ENCODE assay signal across 11 mouse cellular contexts in genomic region chr12:86949501-86949900, GRCm38 (mm10). TPM values are rescaled to one million over a fixed set of nuclear protein-coding genes. Genes with fewer than 3 reads are reported as not detected.
DNase-seq lines count a peak whose midpoint lies in the region; ATAC-seq and TF ChIP-seq lines count a peak whose summit lies in the region.
"Had no signal": no experiment of that assay in that cellular context is flagged by ENCODE, and none has a peak within 500 bp of the region (broad histone marks: within the 10 kb centered on the region; RNA-seq: fewer than 3 reads in every experiment).

No protein-coding gene starts in this region.

- no peaks in the 10 kb centered on the region for H3K9me3 ChIP-seq in megakaryocyte, embryonic 14.5 days

- ATAC-seq in erythroid progenitor cell, adult 5-6 weeks (replicated peaks; ENCODE audit: low FRiP score, poor library complexity, severe bottlenecking), result no peak

- H3K4me3 ChIP-seq in bone marrow, adult 2 months (replicated peaks; ENCODE audit: control insufficient read depth, low read depth, low read length), result no peak overlapping the region
- peak overlapping the region; percentile 56 for H3K4me3 ChIP-seq in megakaryocyte, embryonic 14.5 days (replicated peaks)

- peak; percentile 32 to 33 for DNase-seq in heart, adult 18-20 months
- DNase-seq in heart, adult 9 months (ENCODE audit: low spot score in 2 of 2), result no peak
- DNase-seq in A20 (ENCODE audit: low read depth, low spot score), result peak; percentile 81
- DNase-seq in kidney, postnatal 4 days, result no peak
- no peak for DNase-seq in gastrocnemius, postnatal 4 days (ENCODE audit: low spot score in 2 of 2)
- DNase-seq: gastrocnemius, postnatal 10 days; left cerebral cortex, postnatal 4 days had no signal

- no peak for TF ChIP-seq CTCF in bone marrow, adult 2 months (IDR thresholded peaks at IDR 0.05; ENCODE audit: control insufficient read depth, insufficient read depth, low read length)

- peaks cover 37% of the 10 kb centered on the region for H3K36me3 ChIP-seq in megakaryocyte, embryonic 14.5 days (replicated peaks; ENCODE audit: low read length)

- peak overlapping the region; percentile 6; the same call in 1 of the 2 replicates for H3K27ac ChIP-seq in bone marrow, adult 2 months (ENCODE audit: control insufficient read depth, insufficient read depth, low read depth, low read length, poor library complexity)
- H3K27ac ChIP-seq: stomach, postnatal 0 days had no signal

- H3K27me3 ChIP-seq in megakaryocyte, embryonic 14.5 days (replicated peaks), result no peaks in the 10 kb centered on the region

- TF ChIP-seq POLR2A in bone marrow, adult 2 months (IDR thresholded peaks at IDR 0.05; ENCODE audit: borderline replicate concordance, control insufficient read depth, low read depth, low read length), result no peak

- 13% methylated on average over 9 of the region's 9 CpGs for WGBS in bone marrow, adult 2 months

- peaks cover 6% of the 10 kb centered on the region for H3K4me1 ChIP-seq in bone marrow, adult 2 months (ENCODE audit: control insufficient read depth, insufficient read depth, low read length)
- peaks cover 52% of the 10 kb centered on the region for H3K4me1 ChIP-seq in megakaryocyte, embryonic 14.5 days

RNA-seq across cellular contexts. Expression of gene Cipc, which starts 2.7 kb away (rescaled TPM):
- 10 to 100 TPM; 37.1 to 40.8 TPM for total RNA-seq in heart, adult 18-20 months (2021)
- polyA plus RNA-seq in bone marrow, adult 2 months (2011; ENCODE audit: insufficient read depth, insufficient read length, low replicate concordance, missing spikeins), result 5.5 and 5.9 TPM in 2 replicates
- polyA plus RNA-seq in megakaryocyte, embryonic 14.5 days (2012; ENCODE audit: insufficient read depth, low replicate concordance), result 4.8 and 6.4 TPM in 2 replicates
- 8.6 and 9.2 TPM in 2 replicates for total RNA-seq in erythroid progenitor cell, adult 5-6 weeks (2015; ENCODE audit: low replicate concordance)
- 5.8 and 16.4 TPM in 2 replicates for total RNA-seq in erythroid progenitor cell, adult 5-6 weeks (2017; ENCODE audit: low replicate concordance)
- 10 to 100 TPM; 21.5 to 31.1 TPM for total RNA-seq in gastrocnemius, postnatal 4 days (2021)

RNA-seq across cellular contexts. Expression of gene Zdhhc22, which starts 40.7 kb away (rescaled TPM):
- not detected for total RNA-seq in heart, adult 18-20 months (2021)
- polyA plus RNA-seq in bone marrow, adult 2 months (2011; ENCODE audit: insufficient read depth, insufficient read length, low replicate concordance, missing spikeins), result not detected in 2 replicates
- not detected in 2 replicates for polyA plus RNA-seq in megakaryocyte, embryonic 14.5 days (2012; ENCODE audit: insufficient read depth, low replicate concordance)
- total RNA-seq in erythroid progenitor cell, adult 5-6 weeks (2015; ENCODE audit: low replicate concordance), result not detected in 2 replicates
- total RNA-seq in erythroid progenitor cell, adult 5-6 weeks (2017; ENCODE audit: low replicate concordance), result not detected in 2 replicates
- total RNA-seq in gastrocnemius, postnatal 4 days (2021), result not detected
- total RNA-seq: gastrocnemius, postnatal 10 days had no signal

Comparison
In these comparisons a context has a peak if more than half of its experiments do, and no peak if none do; other contexts are left out.
1. DNase-seq: peak in heart, adult 18-20 months (2 of 2) and A20 (single experiment); none in heart, adult 9 months (0 of 2), kidney, postnatal 4 days (0 of 2) and gastrocnemius, postnatal 4 days (0 of 2).